Mouse (Mus musculus) cerebellum, adult 2 months (tissue): ENCODE measurements around the gene Fut9.

Source experiments
- CTCF ChIP-seq: fragments of 200-500 bp; IDR thresholded peaks from 2 replicates; pipeline ENCODE4 v1.5.1; 2011; ENCODE audit warnings: low read depth, mild to moderate bottlenecking, control low read depth, low read length, moderate library complexity, borderline replicate concordance; ENCODE audit not compliant: insufficient read depth
- POLR2A ChIP-seq: fragments of 200-500 bp; IDR thresholded peaks from 2 replicates; pipeline ENCODE4 v1.6.1; 2011; ENCODE audit warnings: low read length, control low read depth, borderline replicate concordance; ENCODE audit not compliant: insufficient read depth

DNA sequence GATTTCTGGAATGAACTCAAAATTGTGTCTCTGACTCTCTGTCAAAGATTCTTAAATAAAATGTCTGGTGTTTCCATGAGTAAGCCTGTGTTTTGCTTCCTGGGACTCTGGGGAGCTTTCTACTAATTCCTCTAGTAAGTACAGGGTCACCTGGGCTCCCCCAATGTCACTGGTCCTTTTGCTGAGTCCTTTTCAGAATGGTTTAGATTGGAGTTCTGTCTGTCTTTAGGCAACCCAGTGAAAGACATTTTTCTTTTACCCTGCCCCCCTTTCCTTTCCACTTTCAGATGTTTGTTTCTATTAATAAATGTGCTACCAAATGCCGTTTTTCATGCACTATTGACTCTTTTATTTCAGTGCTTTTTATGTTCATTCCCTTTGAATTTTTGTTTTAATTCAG is 173.0 kb downstream of the Fut9 start:
- TF ChIP-seq CTCF (no peak), POLR2A (no peak)
